Mouse (Mus musculus): ENCODE measurements around the gene Ercc8. TPM values are rescaled to one million over a fixed set of nuclear protein-coding genes. Genes with fewer than 3 reads are reported as not detected.

Gene Ercc8
- total RNA-seq, 2 experiments from 2014 or later, result 2.9 TPM; not detected in 1

GRCm38 (mm10) chr13:108152650-108153372 is 5.7 kb upstream of the Ercc8 start:
- 0 out of 2 replicates have a peak, but pooled peaks have one; percentile 57 for ATAC-seq (replicated peaks; ENCODE audit: low FRiP score, poor library complexity, severe bottlenecking)

DNA sequence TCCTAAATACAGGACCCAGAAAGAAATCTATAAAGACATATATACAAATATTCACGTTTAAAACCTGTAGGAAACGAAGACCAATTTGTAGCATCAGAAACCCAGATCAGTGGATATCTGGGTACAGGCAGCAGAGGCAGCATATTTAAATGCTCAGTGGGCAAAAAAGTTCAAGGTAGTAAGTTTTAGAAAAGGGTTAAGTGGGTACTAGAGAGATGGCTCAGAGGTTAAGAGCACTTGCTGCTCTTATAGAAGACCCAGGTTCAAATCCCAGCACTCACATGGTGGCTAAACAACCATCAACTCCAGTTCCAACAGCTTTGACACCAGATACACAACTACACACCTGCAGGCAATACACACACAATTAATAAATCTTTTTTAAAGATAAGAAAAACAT is 1.4 kb upstream of the Ercc8 start:
- ATAC-seq (replicated peaks; ENCODE audit: low FRiP score, poor library complexity, severe bottlenecking), result no peak

DNA sequence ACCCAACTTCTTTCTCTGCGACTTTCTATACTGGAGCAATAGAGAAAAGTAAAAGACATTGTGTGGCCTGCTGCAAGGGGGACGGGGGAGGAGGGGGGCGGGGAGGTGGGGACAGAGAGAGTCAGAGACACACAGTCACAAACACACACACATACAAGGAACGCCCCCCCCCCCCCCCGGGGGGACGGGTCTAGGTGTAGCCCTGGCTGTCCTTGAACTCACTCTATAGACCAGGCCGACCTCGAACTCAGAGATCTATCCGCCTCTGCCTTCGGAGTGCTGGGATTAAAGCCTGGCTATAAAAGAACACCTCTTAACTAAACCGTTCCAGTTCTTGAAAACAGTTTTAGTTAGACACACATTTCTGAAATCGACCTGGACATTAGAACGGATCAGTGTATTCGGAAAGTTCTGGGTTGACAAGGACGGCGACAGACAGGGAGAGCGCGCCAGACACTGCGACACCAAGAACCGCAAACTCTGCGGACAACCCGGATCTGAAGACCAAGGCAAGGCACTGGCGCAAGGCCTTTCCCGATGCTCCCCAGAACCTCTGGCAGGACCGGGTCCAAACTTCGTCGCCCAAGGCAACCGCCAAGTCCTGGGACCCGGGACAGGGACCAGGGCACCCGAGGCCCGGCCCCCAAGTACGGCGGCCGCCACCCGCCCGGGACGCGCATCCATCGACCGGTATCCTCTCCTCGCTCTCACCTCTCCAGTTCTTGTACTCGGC is 633 bp upstream of the Ercc8 start:
- peak; percentile 68 for ATAC-seq (replicated peaks; ENCODE audit: low FRiP score, poor library complexity, severe bottlenecking)

DNA sequence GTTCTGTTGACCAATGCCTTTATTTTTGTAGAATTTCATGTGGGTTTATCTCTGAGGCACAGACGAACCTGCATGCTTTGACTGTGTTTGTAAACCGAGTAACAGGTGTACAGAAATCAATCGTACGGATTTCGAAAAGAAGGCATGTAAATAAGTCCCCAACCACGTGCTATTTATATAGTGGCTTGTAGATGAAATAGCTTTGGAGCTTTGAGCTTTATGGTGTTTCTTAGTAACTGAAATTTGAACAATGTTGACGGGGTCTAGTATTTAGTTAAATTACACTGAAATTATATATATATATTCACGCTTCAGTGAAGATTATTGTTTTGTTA is 677 bp downstream of the Ercc8 start:
- ATAC-seq (replicated peaks; ENCODE audit: low FRiP score, poor library complexity, severe bottlenecking), result no peak

DNA sequence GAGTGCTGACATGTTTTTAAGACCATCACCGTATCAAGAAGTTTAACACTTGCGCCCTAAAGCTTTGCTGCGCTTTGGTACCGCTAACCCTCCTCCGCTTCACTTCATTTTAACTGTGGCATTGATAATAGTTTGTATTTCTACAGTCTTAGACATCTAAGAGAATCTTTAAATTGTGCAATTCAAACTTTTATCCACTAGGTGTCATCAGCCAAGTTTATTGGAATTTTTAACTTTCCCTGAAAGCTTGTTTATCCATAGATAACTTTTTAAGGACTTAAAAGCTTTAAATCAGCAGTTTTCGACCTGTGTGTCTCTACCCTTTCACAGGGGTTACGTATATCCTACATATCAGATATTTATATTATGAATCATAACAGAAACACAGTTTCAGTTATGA is 1.4 kb downstream of the Ercc8 start:
- ATAC-seq (replicated peaks; ENCODE audit: low FRiP score, poor library complexity, severe bottlenecking), result no peak

DNA sequence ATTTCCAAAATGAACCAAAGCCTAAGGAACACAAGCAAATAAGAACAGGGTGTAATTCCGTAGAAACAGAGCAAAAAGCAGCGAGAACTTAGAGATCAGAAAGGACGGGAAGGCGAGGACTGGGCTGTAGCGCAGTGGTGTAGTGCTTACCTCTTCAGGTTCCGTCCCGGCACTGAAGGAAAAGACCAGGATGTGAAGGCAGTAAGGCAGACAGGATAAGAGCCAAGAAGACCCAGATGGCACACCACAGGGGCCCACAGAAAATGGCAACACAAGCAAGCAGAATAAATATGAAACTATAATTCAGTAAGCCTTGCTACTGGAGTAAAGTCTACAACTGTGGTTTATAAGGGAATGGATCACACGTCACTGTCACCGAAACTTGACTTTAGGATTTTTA is 5.4 kb downstream of the Ercc8 start:
- ATAC-seq (replicated peaks; ENCODE audit: low FRiP score, poor library complexity, severe bottlenecking), result no peak

- no peak for ATAC-seq (replicated peaks; ENCODE audit: low FRiP score, poor library complexity, severe bottlenecking)
These were observed 6.1 kb downstream of the Ercc8 start for GRCm38 (mm10) chr13:108164621-108165020.

DNA sequence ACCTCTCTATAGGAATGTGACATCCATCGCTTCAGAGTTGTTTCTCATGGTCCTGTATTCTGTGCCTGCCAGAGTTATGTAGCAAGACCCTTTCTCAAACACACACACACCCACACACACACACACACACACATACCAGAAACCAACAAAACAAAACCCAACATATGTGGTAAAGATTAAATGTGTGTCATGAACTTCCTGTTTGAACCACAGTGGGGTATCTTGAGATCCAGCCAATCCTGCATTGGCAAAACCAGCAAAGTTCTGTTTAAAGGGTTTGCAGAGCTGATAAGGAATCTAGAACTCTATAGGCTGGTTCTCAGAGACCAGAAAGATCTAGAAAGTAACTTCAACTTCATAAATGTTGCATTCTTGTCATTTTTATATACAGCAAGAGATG is 11.5 kb downstream of the Ercc8 start:
- ATAC-seq (replicated peaks; ENCODE audit: low FRiP score, poor library complexity, severe bottlenecking), result no peak

DNA sequence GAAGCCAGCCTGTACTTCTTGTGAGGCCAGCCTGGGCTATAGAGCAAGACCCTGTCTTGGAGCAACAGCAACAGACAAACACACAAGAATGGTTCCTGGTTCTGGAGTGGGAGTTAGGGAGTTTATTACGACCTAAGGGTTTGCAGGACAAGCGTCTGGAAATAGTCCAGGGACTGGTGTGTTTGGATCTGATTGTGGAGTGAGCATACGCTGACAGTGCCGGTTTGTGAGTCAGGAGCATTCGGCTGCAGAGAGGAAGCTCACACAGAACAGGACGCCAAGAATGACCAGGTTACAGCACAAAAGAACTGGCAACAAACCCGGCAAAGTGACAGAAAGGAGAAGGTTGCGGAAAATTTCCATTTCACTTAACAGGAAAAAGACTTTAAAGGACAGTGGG is 12.0 kb downstream of the Ercc8 start:
- no peak for ATAC-seq (replicated peaks; ENCODE audit: low FRiP score, poor library complexity, severe bottlenecking)

DNA sequence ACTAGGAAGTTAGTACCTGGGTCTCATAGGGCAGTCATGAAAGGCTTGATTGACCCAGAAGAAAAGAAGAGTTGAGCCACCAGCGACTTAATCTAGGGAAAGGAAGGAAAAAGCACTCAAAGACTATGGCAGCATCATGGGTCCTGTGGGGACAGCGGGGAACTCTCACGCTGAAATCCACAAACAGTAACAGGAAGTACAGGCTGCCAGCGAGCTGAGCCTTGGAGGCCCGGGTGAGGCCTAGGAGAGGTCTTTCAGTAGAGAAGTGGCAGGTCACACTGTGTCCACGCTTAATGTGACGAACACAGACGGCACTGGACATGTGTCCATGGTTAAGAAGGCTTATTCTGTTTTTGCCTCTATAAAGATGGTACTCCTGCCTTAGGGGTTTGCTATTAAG is 21.1 kb downstream of the Ercc8 start:
- no peak for ATAC-seq (replicated peaks; ENCODE audit: low FRiP score, poor library complexity, severe bottlenecking)

DNA sequence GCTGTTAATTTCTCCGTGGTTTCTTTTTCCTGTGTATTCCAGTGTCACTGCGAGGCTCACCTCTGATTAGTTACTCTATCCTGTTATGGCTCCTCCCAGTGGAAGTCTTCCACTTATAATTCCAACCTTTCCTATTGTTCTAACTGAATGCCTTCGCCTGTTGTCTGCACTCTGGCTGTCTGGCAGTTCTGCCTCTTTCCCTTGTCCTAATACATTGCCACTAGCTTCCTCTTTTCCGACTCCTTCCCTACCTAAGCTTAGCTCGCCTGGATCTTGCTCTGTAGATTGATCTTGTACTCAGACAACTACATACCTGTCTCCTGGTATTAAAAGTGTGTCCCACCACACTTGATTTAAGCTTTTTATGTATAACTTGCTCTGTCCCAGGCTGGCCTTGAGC is 22.3 kb downstream of the Ercc8 start:
- ATAC-seq (replicated peaks; ENCODE audit: low FRiP score, poor library complexity, severe bottlenecking), result no peak

DNA sequence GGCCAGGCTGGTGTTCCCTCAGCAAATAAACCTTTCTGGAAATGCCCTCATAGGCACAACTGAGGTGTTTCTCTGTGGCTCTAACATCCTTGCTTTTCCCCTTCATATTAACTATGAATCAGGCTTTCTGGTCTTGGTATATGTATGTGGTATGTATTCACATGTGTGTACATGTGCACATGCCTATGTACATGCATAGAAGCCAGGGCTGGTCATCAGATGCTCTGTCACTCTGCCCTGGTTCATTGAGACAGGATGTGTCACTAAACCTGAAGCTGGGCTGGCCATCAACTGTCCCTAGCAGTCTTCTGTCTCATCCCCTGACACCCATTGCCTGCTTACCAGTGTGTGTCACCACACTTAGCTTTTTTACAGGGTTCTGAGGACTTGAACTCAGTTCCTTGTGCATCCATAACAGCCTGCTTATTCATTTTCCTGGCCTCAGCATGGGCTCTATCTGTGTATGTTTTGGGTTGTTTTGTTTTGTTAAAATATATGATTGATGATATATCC is 26.3 kb downstream of the Ercc8 start:
- ATAC-seq (replicated peaks; ENCODE audit: low FRiP score, poor library complexity, severe bottlenecking), result no peak

DNA sequence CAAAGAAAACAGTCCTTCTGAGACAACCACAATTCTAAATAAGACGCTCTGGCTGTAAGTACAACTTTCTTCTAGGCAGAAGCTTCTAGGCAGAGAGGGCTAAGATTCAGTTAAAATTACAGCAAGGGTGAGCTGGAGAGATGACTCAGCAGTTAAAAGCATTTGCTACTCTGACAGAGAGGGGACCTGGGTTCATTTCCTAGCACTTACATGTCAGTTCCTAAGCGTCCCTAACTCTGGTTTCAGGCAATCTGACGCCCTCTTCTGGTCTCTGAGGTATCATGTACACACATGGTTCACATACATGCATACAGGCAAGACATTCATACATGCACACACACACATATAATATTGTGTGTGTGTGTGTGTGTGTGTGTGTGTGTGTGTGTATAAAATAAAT is 27.0 kb downstream of the Ercc8 start:
- no peak for ATAC-seq (replicated peaks; ENCODE audit: low FRiP score, poor library complexity, severe bottlenecking)

DNA sequence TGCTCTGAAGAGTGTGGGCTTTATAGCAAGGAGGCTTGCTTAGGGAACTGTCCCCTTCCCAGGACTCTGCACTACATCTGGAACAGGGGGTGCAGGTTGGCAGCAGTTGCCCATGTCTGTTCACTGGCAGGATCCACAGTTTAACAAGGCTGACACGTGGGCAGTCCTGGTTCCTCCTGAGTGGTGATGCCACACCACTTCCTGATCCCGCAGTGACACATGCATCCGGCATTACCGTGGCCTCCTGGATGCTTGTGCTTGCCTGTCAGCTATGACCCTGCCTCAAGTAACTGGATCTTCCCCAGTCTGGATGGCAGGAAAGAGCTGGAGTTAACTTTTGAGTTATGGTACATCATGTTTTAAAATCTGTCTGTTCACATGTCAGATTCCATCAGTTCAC is 29.5 kb downstream of the Ercc8 start:
- no peak for ATAC-seq (replicated peaks; ENCODE audit: low FRiP score, poor library complexity, severe bottlenecking)

- no peak for ATAC-seq (replicated peaks; ENCODE audit: low FRiP score, poor library complexity, severe bottlenecking)
These were observed 32.7 kb downstream of the Ercc8 start for GRCm38 (mm10) chr13:108191074-108191720.

GRCm38 (mm10) chr13:108195474-108195873 is 36.9 kb downstream of the Ercc8 start:
- no peak for ATAC-seq (replicated peaks; ENCODE audit: low FRiP score, poor library complexity, severe bottlenecking)

DNA sequence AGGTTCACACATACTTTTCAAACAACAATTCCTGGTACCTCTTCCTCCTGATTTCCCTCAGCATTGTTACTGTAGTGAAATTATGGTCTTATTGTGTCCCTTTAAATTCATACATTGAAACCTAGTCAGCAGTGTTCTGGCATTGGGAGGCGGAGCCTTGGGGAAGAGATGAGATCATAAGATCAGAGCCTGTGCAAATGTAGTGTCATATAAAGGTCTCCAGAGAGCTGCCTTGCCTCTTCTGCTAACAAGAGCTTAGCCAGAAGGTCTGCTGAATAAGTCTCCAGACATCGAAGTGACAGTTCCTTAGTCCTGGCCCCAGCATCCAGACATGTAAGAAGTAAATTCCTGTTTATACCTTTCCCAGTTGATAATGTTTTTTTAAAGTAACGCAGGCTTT is 46.3 kb downstream of the Ercc8 start:
- no peak for ATAC-seq (replicated peaks; ENCODE audit: low FRiP score, poor library complexity, severe bottlenecking)

GRCm38 (mm10) chr13:108207447-108207846 is 48.9 kb downstream of the Ercc8 start:
- no peak for ATAC-seq (replicated peaks; ENCODE audit: low FRiP score, poor library complexity, severe bottlenecking)

DNA sequence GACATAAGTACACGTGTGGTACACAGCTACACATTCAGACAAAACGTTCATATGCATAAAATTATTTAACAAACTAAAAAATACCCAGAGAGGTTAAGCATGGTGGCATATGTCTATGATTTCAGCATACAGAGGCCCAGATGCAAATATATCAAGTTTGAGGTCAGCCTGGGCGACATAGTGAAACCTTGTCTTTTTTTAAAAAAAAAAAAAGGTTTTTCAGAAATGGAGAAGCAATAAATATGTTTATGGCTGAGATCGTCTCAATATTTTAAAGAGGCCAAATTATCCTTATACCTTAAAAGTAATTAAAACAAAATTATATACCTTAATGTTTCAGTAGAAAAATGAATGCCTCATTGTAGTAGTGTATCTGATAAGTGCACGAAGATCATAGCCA is 49.6 kb downstream of the Ercc8 start:
- ATAC-seq (replicated peaks; ENCODE audit: low FRiP score, poor library complexity, severe bottlenecking), result no peak

DNA sequence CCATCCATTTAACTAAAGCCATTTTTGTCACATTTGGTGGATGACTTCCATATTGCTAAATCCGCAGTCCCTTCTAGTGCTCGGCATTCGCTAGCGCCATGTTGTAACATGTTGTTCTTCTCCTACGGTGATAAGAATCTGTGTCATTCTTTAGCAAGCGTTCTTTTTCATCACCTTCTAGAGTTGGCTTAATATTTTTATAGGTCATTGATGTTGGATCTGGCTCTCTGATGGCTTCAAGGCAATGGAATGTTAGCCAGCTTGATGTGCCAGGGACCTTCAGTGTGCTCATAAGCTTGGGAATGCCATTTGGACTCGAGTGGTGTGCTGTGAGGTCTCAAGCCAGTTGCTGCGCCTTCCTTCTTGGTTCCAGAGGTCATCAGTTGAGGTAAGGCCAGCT is 52.4 kb downstream of the Ercc8 start:
- no peak for ATAC-seq (replicated peaks; ENCODE audit: low FRiP score, poor library complexity, severe bottlenecking)

DNA sequence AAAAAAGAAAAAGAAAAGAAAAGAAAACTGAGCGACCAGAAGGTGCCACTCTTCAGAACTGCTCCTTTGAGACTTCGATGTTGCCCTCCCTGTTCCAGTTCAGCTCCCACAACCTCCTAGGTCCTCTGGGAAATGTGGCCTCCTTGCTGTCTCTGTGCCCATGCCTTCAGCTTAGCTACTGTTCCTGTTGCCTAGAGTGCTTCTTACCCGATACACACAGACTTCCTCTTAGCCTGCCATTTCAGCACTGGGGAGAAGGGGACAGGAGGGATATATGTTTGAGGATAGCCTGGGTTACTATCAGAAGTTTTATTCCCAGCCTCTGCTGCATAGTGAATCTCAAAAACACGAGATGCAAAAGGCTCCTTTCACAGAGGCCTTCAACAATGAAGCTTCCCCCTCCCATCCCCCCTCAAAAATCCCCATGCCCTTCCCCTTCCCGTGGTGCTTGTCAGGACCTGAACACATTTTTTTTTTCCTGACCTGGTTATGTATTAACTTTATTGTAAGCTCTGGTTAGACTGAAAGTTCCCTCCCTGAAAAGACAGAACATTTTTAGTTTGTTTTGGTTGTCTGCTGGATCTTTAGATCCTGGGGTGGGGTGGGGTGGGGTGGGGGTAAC is 54.0 kb downstream of the Ercc8 start:
- ATAC-seq (replicated peaks; ENCODE audit: low FRiP score, poor library complexity, severe bottlenecking), result no peak
